Mouse (Mus musculus) stomach, postnatal 0 days (tissue): Measurements from ENCODE around the gene Foxred2. TPM values are rescaled to one million over a fixed set of nuclear protein-coding genes. Genes with fewer than 3 reads are reported as not detected.

ENCODE experiments used
- ATAC-seq: fragments of 200-750 bp; cut with Nextera tagmentation; 2 replicates; pipeline ENCODE4 v1.8.0; 2017; ENCODE audit not compliant: low FRiP score, low TSS enrichment
- DNase-seq: peaks from one replicate; pipeline ENCODE4 v3.0.0-alpha.2; 2016; ENCODE audit warnings: low spot score
- H3K27ac ChIP-seq: fragments of 300-500 bp; sonication (generic); replicated peaks from 2 replicates; pipeline ENCODE4 v1.5.1; 2014; ENCODE audit warnings: mild to moderate bottlenecking, control low read depth
- H3K27me3 ChIP-seq: fragments of 300-500 bp; sonication (generic); 2 replicates; pipeline ENCODE4 v1.6.1; 2014; ENCODE audit warnings: low read length; ENCODE audit not compliant: control insufficient read depth, insufficient read depth
- H3K36me3 ChIP-seq: fragments of 300-500 bp; sonication (generic); 2 replicates; pipeline ENCODE4 v1.6.1; 2014; ENCODE audit warnings: low read length, mixed read lengths; ENCODE audit not compliant: control insufficient read depth, insufficient read depth
- H3K4me1 ChIP-seq: fragments of 300-500 bp; sonication (generic); replicated peaks from 2 replicates; pipeline ENCODE4 v1.6.1; 2014; ENCODE audit warnings: antibody characterized with exemption; ENCODE audit not compliant: control insufficient read depth, insufficient read depth
- H3K4me2 ChIP-seq: fragments of 300-500 bp; sonication (generic); replicated peaks from 2 replicates; pipeline ENCODE4 v1.6.1; 2014; ENCODE audit warnings: low read depth, mild to moderate bottlenecking, control low read depth, moderate library complexity
- H3K4me3 ChIP-seq: fragments of 300-500 bp; sonication (generic); 2 replicates; pipeline ENCODE4 v1.5.1; 2014; ENCODE audit warnings: low read depth, low read length, control low read depth
- H3K9ac ChIP-seq: fragments of 300-500 bp; sonication (generic); 2 replicates; pipeline ENCODE4 v1.6.1; 2014; ENCODE audit warnings: mild to moderate bottlenecking, low read length, control low read depth, mixed read lengths
- H3K9me3 ChIP-seq: fragments of 300-500 bp; sonication (generic); 2 replicates; pipeline ENCODE4 v1.6.1; 2016; ENCODE audit warnings: low read length; ENCODE audit not compliant: control insufficient read depth
- CTCF ChIP-seq: IDR thresholded peaks from 2 replicates; pipeline ENCODE4 v1.5.1; 2016; ENCODE audit warnings: antibody characterized with exemption, low read depth, mild to moderate bottlenecking, moderate library complexity
- EP300 ChIP-seq: optimal IDR thresholded peaks from 2 replicates; pipeline ENCODE3; 2016; ENCODE audit warnings: antibody characterized with exemption
- WGBS: fragments of 180-500 bp; shearing (Covaris S2); extraction: QIAGEN DNeasy Blood & Tissue Kit; methylation state at CpG from one replicate; pipeline ENCODE4 v1.1.7; 2014; 5-methylcytosine and 5-hydroxymethylcytosine counted together
- polyA plus RNA-seq: library from polyadenylated mRNA; unstranded; fragments of >200 nt; fragmentation: Nextera tagmentation; extraction: Ambion mirVana; gene quantifications from 2 replicates; pipeline ENCODE4 v1.2.1, GENCODE M21; 2015

Foxred2 gene
- polyA plus RNA-seq, 1 experiment from 2014 or later, result 0.62 TPM

GRCm38 (mm10) chr15:77905275-77905970, 51.1 kb downstream of the Foxred2 start:
- Histone ChIP-seq H3K36me3 (no peaks in the 10 kb centered on the region), H3K4me1 (peaks cover 21% of the 10 kb centered on the region), H3K27ac (peak overlapping the region; percentile 88), H3K27me3 (no peaks in the 10 kb centered on the region), H3K9me3 (no peaks in the 10 kb centered on the region), H3K9ac (peak overlapping the region; percentile 48), H3K4me3 (peak overlapping the region; percentile 29; the same call in 1 of the 2 replicates), H3K4me2 (peak overlapping the region; percentile 58)
- ATAC-seq, result peak; percentile 78
- DNase-seq, result peak; percentile 79
- 6% methylated on average over 26 of the region's 26 CpGs for WGBS
- TF ChIP-seq EP300 (no peak), CTCF (no peak)

- no peak overlapping the region; the same call in 1 of the 2 replicates for H3K4me2 ChIP-seq
- no peak for DNase-seq
- peaks cover 21% of the 10 kb centered on the region for H3K4me1 ChIP-seq
- ATAC-seq, result peak; percentile 25; the same call in 1 of the 2 replicates
- no peaks in the 10 kb centered on the region for H3K27me3 ChIP-seq
- no peak overlapping the region; the same call in 1 of the 2 replicates for H3K9ac ChIP-seq
- no peaks in the 10 kb centered on the region for H3K36me3 ChIP-seq
- TF ChIP-seq CTCF (no peak), EP300 (no peak)
- H3K4me3 ChIP-seq, result no peak overlapping the region
- no peaks in the 10 kb centered on the region for H3K9me3 ChIP-seq
- peak overlapping the region; percentile 88 for H3K27ac ChIP-seq
- 21% methylated on average over 12 of the region's 12 CpGs for WGBS
Measured at GRCm38 (mm10) chr15:77904363-77904892, 52.1 kb downstream of the Foxred2 start.

GRCm38 (mm10) chr15:77903176-77903575, 53.3 kb downstream of the Foxred2 start:
- TF ChIP-seq EP300 (no peak), CTCF (no peak)
- no peak for ATAC-seq
- Histone ChIP-seq H3K9me3 (no peaks in the 10 kb centered on the region), H3K4me3 (no peak overlapping the region), H3K9ac (no peak overlapping the region), H3K27me3 (no peaks in the 10 kb centered on the region), H3K27ac (peak overlapping the region; percentile 35), H3K4me2 (no peak overlapping the region), H3K4me1 (peaks cover 21% of the 10 kb centered on the region), H3K36me3 (no peaks in the 10 kb centered on the region)
- 41% methylated on average over 5 of the region's 5 CpGs for WGBS
- DNase-seq, result no peak

GRCm38 (mm10) chr15:77894926-77895325, 61.6 kb downstream of the Foxred2 start:
- Histone ChIP-seq H3K9ac (no peak overlapping the region), H3K27ac (0 out of 2 replicates have a peak overlapping the region, but pooled peaks have one; percentile 18), H3K27me3 (no peaks in the 10 kb centered on the region), H3K4me3 (no peak overlapping the region), H3K4me1 (no peaks in the 10 kb centered on the region), H3K4me2 (no peak overlapping the region), H3K9me3 (no peaks in the 10 kb centered on the region), H3K36me3 (no peaks in the 10 kb centered on the region)
- DNase-seq, result no peak
- ATAC-seq, result no peak
- 87% methylated on average over 13 of the region's 14 CpGs for WGBS
- TF ChIP-seq EP300 (no peak), CTCF (no peak)

GRCm38 (mm10) chr15:77893292-77893691, 63.2 kb downstream of the Foxred2 start:
- no peaks in the 10 kb centered on the region for H3K36me3 ChIP-seq
- no peak overlapping the region for H3K27ac ChIP-seq
- H3K4me3 ChIP-seq, result no peak overlapping the region
- no peak for TF ChIP-seq CTCF
- TF ChIP-seq EP300, result no peak
- no peak overlapping the region for H3K4me2 ChIP-seq
- no peaks in the 10 kb centered on the region for H3K27me3 ChIP-seq
- no peak for DNase-seq
- H3K9ac ChIP-seq, result no peak overlapping the region
- H3K9me3 ChIP-seq, result no peaks in the 10 kb centered on the region
- WGBS, result 66% methylated on average over 10 of the region's 10 CpGs
- no peak for ATAC-seq
- no peaks in the 10 kb centered on the region for H3K4me1 ChIP-seq

GRCm38 (mm10) chr15:77892420-77892819, 64.1 kb downstream of the Foxred2 start:
- no peaks in the 10 kb centered on the region for H3K27me3 ChIP-seq
- ATAC-seq, result no peak
- H3K27ac ChIP-seq, result no peak overlapping the region

More at GRCm38 (mm10) chr15:77892420-77892819, 64.1 kb downstream of the Foxred2 start:
- Histone ChIP-seq H3K4me1 (no peaks in the 10 kb centered on the region), H3K4me2 (no peak overlapping the region), H3K4me3 (no peak overlapping the region), H3K9me3 (no peaks in the 10 kb centered on the region), H3K9ac (no peak overlapping the region), H3K36me3 (no peaks in the 10 kb centered on the region)
- DNase-seq, result no peak
- TF ChIP-seq EP300, result no peak
- TF ChIP-seq CTCF, result no peak
- WGBS, result 89% methylated on average over 10 of the region's 10 CpGs
